Mouse (Mus musculus) lung, embryonic 16.5 days (tissue): ENCODE measurements around the gene Gjb3. TPM values are rescaled to one million over a fixed set of nuclear protein-coding genes. Genes with fewer than 3 reads are reported as not detected.

ENCODE experiments used
- ATAC-seq: fragments of 200-750 bp; cut with Nextera tagmentation; 2 replicates; pipeline ENCODE4 v1.8.0; 2017; ENCODE audit warnings: low read depth, mild to moderate bottlenecking, moderate library complexity
- H3K27ac ChIP-seq: fragments of 300-500 bp; sonication (generic); 2 replicates; pipeline ENCODE4 v1.5.1; 2014; ENCODE audit warnings: mild to moderate bottlenecking, control low read depth, low read length
- H3K27me3 ChIP-seq: fragments of 300-500 bp; sonication (generic); 2 replicates; pipeline ENCODE4 v1.6.1; 2014; ENCODE audit warnings: low read depth, low read length, mixed read lengths; ENCODE audit not compliant: control insufficient read depth, insufficient read depth
- H3K36me3 ChIP-seq: fragments of 300-500 bp; sonication (generic); 2 replicates; pipeline ENCODE4 v1.6.1; 2014; ENCODE audit warnings: low read length; ENCODE audit not compliant: control insufficient read depth, insufficient read depth
- H3K4me1 ChIP-seq: fragments of 300-500 bp; sonication (generic); replicated peaks from 2 replicates; pipeline ENCODE4 v1.6.1; 2014; ENCODE audit warnings: low read length, mixed read lengths; ENCODE audit not compliant: control insufficient read depth, insufficient read depth
- H3K4me2 ChIP-seq: fragments of 300-500 bp; sonication (generic); 2 replicates; pipeline ENCODE4 v1.6.1; 2014; ENCODE audit warnings: low read depth, low read length, control low read depth
- H3K4me3 ChIP-seq: fragments of 300-500 bp; sonication (generic); 2 replicates; pipeline ENCODE4 v1.5.1; 2014; ENCODE audit warnings: mild to moderate bottlenecking, low read length, control low read depth
- H3K9ac ChIP-seq: fragments of 300-500 bp; sonication (generic); 2 replicates; pipeline ENCODE4 v1.6.1; 2014; ENCODE audit warnings: low read length, control low read depth
- H3K9me3 ChIP-seq: fragments of 300-500 bp; sonication (generic); 2 replicates; pipeline ENCODE4 v1.6.1; 2016; ENCODE audit warnings: low read length; ENCODE audit not compliant: control insufficient read depth
- WGBS: fragments of 180-500 bp; shearing (Covaris S2); extraction: QIAGEN DNeasy Blood & Tissue Kit; methylation state at CpG from one replicate; pipeline ENCODE4 v1.1.7; 2014; 5-methylcytosine and 5-hydroxymethylcytosine counted together
- polyA plus RNA-seq: library from polyadenylated mRNA; unstranded; fragments of >200 nt; fragmentation: Nextera tagmentation; extraction: Ambion mirVana; gene quantifications from 2 replicates; pipeline ENCODE4 v1.2.1, GENCODE M21; 2015

The Gjb3 gene
- polyA plus RNA-seq, 1 experiment from 2014 or later: 2.0 TPM

GRCm38 (mm10) chr4:127278451-127279001, 52.1 kb downstream of the Gjb3 start:
- ATAC-seq: peak; percentile 77
- H3K27ac ChIP-seq: peak overlapping the region; percentile 58
- no peak overlapping the region for H3K4me3 ChIP-seq

More at GRCm38 (mm10) chr4:127278451-127279001, 52.1 kb downstream of the Gjb3 start:
- Histone ChIP-seq H3K4me2 (no peak overlapping the region), H3K36me3 (no peaks in the 10 kb centered on the region), H3K9me3 (no peaks in the 10 kb centered on the region), H3K4me1 (no peaks in the 10 kb centered on the region), H3K9ac (no peak overlapping the region; the same call in 1 of the 2 replicates), H3K27me3 (no peaks in the 10 kb centered on the region)
- WGBS: 38% methylated on average over 9 of the region's 9 CpGs

Other genes with a start within 250 kb of the Gjb3 start
- 21.0 and 22.7 TPM in 2 replicates for gene Tmem35b, start 207.2 kb downstream of the Gjb3 start, polyA plus RNA-seq
- gene Dlgap3, start 161.6 kb downstream of the Gjb3 start, polyA plus RNA-seq: 0.38 and 0.41 TPM in 2 replicates
- gene Smim12, start 87.1 kb downstream of the Gjb3 start, polyA plus RNA-seq: 58.1 and 64.5 TPM in 2 replicates
- 41.2 and 43.5 TPM in 2 replicates for gene Gja4, start 16.8 kb downstream of the Gjb3 start, polyA plus RNA-seq
- gene Gjb4, start 23.2 kb upstream of the Gjb3 start, polyA plus RNA-seq: 0.20 TPM in 1 of 2 replicates, not detected in the other
- gene Gjb5, start 27.3 kb upstream of the Gjb3 start, polyA plus RNA-seq: 0.59 and 0.79 TPM in 2 replicates